Mouse (Mus musculus) monocyte, adult 2 months (primary cell): Measurements from ENCODE around the gene Rorc.
A peak's percentile ranks its signal among the peaks of the same experiment; 100 is the strongest.

Source experiments
- DNase-seq, 2 experiments: peaks; one replicate each; pipeline ENCODE4 v3.0.0; 2022; ENCODE audit warnings: low spot score in 2 of 2, low read depth in 1 of 2

The Rorc gene

DNA sequence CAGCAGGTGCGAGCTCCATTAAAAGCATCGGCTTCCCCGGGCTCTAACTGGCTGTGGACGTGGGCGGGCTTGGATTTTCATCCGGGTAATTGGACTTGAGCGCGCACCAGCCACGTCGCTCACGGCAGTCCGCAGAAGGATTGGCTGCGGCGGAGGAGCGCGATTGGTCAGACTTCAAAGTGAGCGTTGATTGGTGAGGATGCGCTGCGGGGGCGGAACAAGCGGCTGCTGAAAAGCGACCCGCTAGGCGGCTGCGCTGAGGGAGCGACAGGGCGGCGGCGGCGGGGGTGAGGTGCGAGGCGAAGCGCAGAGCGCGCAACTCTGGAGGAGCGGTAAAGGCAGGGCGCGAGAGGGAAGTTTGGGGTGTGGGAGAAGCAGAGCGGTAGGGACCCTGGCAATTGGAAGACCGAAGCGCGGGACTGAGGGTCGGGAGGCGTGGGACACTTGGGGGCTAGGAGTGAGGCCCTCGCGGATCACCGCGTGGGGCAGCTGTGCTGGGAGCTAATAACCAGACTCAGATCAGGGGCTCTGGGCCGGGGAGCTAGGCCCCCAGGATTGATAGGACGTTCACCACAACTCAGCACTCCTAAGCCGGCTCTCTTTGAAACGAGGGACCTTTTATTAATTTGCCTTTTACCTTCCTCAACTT, 40.6 kb downstream of the Rorc start, which contains the start of gene Tdrkh:
TSS of gene Tdrkh (plus strand) at position 243 of the 649 bp plus-strand sequence.
- DNase-seq: peak; percentile 69 to 86

DNA sequence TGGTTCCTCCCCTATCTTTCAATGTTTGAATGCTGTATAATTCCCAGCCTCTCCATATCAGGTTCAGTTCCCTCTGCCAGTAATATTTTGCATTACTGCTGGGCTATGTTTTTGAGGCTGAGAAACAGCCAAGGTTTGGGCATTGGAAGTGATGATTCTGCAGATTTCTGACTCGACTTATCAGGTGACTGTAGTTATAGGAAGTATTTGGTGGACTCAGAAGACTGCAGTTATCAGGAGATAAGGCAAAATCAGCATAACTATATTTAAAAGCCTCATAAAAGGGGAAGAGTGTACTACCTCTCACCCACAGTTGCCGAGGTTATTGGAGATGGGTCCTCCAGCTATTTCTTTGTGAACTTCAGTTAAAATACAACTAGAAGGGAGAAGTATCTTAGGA, 58.4 kb downstream of the Rorc start:
- DNase-seq: no peak

- DNase-seq: no peak
Measured at GRCm38 (mm10) chr3:94434305-94434704, 61.7 kb downstream of the Rorc start.

DNA sequence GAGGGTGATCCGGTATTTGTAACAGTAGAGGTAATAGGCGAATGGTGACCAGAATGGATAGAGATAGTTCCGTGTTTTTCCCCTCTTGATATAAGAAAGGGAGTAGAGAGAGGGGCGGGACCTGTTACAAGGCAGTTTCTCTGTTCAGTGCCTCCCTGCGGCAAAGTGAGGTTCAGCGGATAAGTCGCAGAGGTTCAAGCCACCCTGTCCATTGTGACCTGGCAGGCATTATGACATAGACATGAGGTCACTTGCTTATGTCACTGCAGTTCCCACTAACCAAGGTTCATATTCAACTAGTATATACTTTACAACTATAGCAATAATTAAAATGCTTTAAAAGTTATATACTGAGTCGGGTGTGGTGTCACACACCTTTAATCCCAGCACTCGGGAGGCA, 63.8 kb downstream of the Rorc start:
- DNase-seq: no peak

DNA sequence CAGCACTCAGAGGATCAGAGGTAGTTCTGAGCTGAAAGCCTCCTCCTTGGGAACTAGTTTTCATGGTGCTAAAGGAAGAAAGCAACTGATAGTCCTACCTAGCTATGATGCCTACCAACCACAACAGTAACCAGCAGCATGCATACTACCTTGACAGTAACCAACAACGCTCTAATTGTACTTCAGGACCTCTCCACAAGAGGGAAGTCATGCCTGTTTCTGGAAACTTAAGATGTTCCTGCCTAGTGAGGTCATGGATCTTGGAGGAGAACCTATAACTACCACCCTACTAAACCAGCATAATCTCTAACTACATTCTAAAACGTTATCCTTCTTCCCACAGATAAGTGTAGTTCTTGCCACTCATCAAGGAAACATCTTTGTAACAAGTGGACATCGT, 68.6 kb downstream of the Rorc start:
- no peak for DNase-seq

DNA sequence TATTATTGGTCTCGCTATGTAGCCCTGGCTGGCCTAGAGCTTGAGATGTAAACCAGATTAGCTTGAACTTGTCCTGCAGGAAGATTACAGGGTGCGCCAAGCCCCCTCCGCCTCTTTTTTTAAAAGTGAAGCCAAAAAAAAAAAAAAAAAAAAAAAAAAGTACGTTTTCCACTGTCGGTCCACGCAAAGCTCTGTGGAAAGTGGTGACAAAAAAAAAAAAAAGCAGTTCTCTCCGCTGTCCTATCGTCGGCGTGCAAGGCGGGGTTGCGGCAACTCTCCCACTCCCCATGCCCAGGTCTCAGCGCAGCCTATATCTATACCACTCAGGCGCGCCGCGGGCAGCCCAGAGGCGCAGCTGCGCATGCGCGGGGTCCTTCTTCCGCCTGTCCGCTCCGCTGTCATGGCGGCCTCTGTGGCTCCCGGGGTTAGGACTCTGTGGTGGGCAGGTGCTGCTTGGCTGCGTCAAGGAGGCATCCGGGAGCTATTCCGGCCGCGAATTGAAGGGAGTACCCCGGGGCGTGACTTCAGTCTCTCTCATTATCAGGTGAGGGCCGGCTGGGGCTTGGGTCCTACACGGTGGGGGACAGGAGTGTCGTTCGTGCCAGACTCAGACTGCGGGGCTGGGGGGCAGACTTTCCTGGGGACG, 70.5 kb downstream of the Rorc start, which contains the start of gene Mrpl9:
TSS of gene Mrpl9 (plus strand) at position 368 of the 646 bp plus-strand sequence.
- DNase-seq: peak; percentile 64 to 84

- DNase-seq: no peak
Measured at GRCm38 (mm10) chr3:94443597-94443964, 71.0 kb downstream of the Rorc start, which contains the start of gene Oaz3. TSS of gene Oaz3 (minus strand) at chr3:94443915.
